Mouse (Mus musculus) common myeloid progenitor, adult 5-6 weeks (primary cell): ENCODE measurements at regions not wholly inside any gene's neighbourhood (a gene's known extent, or its start where the extent isn't known, plus 50 kb on each side); places are given as distances from the start of the nearest gene placed in this dataset.
A peak's percentile ranks its signal among the peaks of the same experiment; 100 is the strongest.
"Not testable (repeated sequence)": the region's sequence is repeated elsewhere in the genome, so short reads cannot be mapped to it uniquely, and the experiment has no call there.

Experiments used
- ATAC-seq: replicated peaks from 2 replicates; pipeline ENCODE4 v1.8.0; 2016; ENCODE audit warnings: low read depth, mild to moderate bottlenecking, moderate TSS enrichment, inconsistent platforms; ENCODE audit not compliant: poor library complexity, severe bottlenecking

DNA sequence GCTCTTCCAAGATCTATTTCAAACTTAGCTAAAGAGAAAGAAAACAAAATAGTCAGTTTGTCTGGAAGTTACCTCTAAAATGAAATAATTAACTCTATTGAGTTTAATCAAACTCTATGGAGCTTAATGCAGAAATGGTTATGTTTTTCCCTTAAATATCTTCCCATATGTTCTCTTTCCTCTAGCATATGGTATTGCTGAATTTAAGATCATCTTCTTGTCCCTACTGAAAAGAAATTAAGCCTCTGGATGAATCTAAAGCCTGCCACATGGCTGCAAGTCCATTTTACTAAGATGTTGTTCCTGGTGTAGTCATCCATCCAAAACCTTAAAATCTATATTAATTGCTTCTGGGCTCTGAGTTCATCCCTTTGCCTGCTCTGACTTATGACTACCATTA lies 513.0 kb upstream of the Pdzrn3 start:
- ATAC-seq: no peak

- no peak for ATAC-seq
Measured at GRCm38 (mm10) chr6:101882938-101883337, 505.2 kb upstream of the Pdzrn3 start.

DNA sequence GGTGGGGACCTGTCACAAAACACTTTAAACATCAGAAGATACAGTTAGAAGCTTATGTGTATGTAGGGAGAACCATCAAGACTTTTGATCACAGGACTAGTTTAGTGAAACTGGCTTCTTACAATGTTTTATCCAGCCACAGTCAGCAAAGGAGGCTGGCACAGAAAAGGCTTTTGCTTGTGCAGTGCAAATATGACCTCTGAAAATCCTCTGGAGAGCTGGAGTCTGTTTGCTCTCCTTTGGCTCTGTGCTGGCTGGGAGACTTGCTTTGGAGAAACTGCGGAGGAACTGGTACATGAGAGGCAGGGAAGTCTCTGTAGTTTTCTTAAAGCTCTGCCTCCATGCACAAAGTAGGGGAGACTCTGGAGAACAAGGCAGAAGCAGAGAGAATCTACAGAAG lies 497.2 kb upstream of the Pdzrn3 start:
- ATAC-seq: no peak

GRCm38 (mm10) chr6:101858895-101859294 lies 481.2 kb upstream of the Pdzrn3 start:
- ATAC-seq: no peak

- ATAC-seq: no peak
Measured at GRCm38 (mm10) chr6:101840695-101841094, 463.0 kb upstream of the Pdzrn3 start.

DNA sequence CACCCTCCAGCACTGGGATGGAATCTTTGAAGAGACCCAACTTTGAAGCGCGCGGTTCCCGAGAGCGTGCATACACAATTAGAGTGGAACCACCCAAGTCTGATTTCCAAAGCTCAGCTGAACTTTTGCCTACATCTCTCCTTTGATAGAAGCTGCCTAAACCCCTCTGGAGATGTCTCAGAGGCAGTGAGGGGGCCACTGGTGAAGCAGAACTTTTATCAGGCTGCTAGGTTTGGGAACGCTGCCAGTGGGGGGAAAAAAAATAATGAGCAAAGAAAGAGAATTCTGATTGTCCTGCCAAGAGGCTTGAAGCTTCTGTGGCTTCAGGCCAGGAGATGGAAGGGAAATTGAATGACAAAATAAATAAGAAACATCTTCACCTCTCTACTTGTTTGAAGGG lies 459.9 kb upstream of the Pdzrn3 start:
- no peak for ATAC-seq

DNA sequence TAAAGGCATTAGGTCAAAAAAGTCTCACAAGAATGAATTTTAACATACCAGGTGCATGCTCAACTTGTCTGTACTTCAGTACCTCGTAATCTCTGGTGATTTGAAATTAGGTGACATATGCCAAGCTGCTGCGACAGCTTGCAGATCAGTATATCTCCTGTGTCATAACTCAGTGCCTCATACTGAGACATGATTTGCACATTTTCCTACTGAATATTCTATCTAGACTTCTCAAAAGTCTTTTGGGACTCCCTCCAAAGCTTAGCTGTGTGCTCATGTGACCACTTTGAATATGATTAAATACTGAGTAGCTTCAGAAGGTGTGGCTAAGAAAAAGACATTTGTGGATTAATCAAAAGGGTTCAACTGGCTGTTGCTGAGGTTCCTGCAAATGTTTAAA lies 416.3 kb upstream of the Pdzrn3 start:
- ATAC-seq: no peak

DNA sequence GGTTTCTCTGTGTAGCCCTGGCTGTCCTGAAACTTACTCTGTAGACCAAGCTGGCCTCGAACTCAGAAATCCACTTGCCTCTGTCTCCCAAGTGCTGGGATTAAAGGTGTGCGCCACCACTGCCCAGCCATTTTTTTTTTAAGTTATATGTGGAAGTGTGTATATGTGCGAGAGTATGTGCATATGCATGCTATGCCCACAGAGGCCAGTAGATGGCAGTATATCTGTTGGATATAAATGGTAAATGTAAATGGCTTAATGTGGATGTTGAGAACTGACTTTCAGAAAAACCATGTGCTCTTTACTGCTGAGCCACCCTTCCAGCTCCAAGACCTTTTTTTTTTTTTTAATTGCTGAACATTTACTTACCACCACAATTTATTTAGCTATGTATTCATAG lies 400.2 kb upstream of the Pdzrn3 start:
- ATAC-seq: no peak

DNA sequence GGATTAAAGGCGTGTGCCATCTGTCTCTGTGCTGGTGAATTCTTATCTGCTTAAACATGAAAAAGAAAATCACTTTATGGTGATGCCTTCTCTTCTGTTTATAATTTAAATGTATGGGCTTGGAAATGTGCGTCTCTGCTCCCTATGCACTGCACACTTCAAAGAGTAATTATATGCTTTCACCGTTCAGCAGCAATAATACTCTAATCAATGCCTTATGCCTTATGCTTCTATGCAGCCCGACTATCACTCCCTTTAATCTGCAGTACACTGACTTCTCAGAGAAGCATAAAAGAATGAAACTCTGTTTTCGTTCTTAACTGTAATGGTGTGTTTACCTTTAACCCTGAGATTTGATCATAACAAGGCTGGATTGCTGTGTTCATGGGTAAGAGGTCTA lies 395.5 kb upstream of the Pdzrn3 start:
- no peak for ATAC-seq

DNA sequence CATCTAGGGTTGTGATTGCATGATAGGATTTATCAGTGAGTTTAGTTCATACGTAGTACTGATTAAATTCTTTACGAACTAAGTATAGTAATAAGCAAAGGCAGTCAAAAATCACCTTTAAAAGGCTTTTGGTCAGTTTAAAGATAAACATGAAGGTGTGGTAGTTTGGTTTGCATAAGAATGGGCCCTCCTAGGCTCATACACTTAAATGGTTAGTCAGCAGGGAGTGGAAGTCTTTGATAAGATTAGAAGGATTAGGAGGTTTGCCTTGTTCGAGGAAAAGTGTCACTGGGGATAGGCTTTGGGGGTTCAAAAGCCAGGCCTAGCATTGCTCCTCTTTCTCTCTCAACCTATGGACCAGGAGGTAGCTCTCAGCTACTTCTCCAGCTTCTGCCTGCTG lies 357.4 kb upstream of the Pdzrn3 start:
- ATAC-seq: no peak

- no peak for ATAC-seq
Measured at GRCm38 (mm10) chr6:101720513-101720912, 342.8 kb upstream of the Pdzrn3 start.

- no peak for ATAC-seq
Measured at GRCm38 (mm10) chr6:101689684-101690083, 312.0 kb upstream of the Pdzrn3 start.

DNA sequence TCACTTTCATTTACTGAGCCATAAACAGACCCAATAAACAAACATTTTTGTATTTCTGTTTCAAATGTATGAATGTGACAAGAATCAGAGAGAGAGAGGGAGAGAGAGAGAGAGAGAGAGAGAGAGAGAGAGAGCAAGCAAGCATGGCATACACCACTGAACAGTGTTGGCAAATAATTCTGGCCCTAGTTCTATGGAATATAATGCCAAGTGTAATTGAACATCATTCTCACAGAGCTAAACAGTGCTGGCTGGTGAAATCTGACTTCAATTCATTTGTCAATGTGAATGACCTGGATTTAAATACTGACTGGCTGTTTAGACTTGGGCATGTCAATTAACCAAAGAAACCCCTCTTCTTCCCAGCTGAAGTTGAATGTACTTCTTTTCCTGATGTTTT lies 308.9 kb upstream of the Pdzrn3 start:
- no peak for ATAC-seq

DNA sequence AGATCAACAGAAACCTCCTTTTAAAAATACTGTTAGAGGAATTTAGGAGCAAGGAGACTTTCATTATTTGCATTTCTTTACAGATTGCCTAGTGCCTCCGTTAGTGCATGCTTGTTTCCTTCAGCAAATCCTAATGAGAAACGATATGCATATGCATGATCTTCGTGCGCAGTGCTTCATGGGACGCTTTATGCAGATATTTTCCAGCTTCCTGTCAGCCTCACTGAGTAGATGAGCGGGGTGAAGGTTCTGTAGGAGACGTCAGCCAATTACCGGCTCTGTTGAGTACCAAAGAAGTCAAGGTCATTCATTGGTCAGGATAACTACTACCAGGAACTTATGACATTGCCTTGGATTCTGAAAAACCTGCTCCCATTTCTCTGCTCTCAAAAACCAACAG lies 308.0 kb upstream of the Pdzrn3 start:
- no peak for ATAC-seq

- peak; percentile 74; the same call in 1 of the 2 replicates for ATAC-seq
Measured at GRCm38 (mm10) chr6:101684390-101684789, 306.7 kb upstream of the Pdzrn3 start.

DNA sequence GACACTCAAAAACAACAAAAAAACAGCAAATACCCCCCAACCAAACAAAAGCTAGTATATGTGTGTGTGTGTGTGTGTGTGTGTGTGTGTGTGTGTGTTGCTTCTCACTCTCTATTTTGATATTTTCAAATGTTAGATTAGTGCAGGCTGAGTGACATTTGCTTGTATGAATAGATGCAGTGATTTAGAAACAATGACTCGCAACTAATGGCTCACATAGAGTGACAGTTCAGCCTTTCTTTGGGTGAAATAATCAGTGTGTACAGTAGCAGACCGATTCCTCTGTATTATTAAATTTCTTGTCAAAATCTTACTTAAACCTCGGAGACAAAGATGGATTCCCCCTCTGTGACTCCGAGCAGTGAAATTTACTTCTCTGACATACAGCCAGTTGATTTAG lies 297.1 kb upstream of the Pdzrn3 start:
- no peak for ATAC-seq

GRCm38 (mm10) chr6:101670770-101671169 lies 293.1 kb upstream of the Pdzrn3 start:
- ATAC-seq: no peak

DNA sequence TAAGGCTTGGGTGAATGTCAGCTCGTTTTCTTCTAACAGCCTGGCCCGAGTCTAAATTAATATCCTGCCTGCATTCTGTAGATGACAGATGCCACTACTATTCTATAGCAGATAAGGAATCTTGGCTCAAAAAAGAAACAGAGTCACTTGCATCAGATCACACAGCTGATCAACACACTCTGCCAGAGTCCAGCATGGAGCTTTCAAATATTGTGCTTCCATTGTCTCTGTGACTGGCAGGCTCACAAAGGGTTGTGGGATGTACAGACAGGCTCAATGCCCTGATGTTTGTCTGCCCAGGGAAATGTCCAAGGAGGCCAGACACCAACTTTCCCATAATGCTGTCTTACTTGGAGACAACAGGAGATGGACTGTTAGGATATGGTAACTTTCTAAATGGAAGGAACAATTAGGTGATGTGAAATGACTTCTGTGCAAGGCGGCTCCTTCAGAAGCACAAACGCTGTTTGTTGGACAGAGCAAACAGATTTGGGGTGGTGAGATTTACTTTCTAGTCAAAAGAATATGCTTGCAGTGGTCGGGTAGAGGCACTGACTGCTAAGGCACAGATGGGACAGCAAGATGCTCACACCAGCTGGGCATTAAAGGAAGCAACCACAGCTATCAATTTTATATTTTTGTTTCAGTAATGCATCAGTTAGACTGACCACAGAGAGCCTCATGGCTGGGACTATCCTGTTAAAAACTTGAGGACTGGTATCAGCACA lies 291.6 kb upstream of the Pdzrn3 start:
- no peak for ATAC-seq

DNA sequence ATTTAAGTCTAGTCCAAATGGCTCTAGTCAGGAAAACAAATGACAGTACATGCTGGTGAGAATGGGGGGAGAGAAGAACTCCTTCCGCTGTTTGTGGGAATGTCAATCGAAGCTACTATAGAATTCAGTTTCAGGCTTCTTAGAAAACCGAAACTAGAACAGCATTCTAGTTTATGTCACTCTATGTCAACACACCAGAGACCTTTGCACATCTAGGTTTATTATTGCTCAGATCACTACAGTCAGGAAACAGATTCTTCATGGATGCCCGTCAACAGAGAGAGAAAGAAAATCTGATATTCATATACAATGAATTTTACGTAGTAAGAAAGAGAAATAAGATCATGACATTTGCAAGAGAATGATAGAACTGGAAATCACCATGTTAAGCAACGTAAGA lies 276.7 kb upstream of the Pdzrn3 start:
- no peak for ATAC-seq

DNA sequence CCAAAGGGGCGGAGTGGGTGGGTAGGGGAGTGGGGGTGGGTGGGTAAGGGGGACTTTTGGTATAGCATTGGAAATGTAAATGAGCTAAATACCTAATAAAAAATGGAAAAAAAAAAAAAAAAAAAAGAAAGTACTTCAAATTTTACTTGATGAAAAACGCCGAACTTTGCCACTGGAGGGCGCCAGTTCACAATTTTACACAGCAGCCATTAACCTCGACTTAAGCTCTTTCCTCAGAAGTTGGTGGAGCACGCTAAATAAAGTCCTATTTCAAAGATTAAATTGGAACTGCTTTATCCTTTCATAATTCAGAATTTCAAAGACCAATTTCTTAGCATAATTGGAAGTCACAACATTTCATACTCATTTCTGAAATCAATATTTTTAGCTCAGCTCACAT lies 272.7 kb upstream of the Pdzrn3 start:
- ATAC-seq: not testable (repeated sequence)

GRCm38 (mm10) chr6:101617295-101617694 lies 239.6 kb upstream of the Pdzrn3 start:
- ATAC-seq: no peak

DNA sequence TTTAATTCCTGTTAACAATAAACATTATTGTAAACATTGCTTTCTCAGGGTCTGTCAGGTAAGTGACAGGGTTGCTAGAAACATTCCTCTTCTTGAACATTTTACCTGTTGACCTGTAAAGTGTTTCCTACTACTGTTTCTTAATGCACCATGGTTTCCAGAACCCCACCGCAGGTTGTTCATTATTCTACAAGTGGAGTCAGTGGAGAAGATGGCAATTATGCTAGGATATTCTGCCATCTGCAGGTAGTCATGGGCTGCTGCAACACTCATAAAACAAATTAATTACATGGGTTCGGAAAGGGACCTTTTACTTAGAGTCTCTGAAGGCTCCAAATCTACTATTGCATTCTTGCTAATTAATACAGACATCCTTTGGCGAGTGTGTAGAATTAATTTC lies 239.1 kb upstream of the Pdzrn3 start:
- 0 out of 2 replicates have a peak, but pooled peaks have one; percentile 32 for ATAC-seq
